Mouse (Mus musculus) ES-Bruce4 (cell line): ENCODE results near the gene Btnl2.

ENCODE experiments used
- CTCF ChIP-seq: IDR thresholded peaks from one replicate; pipeline ENCODE4 v1.8.1; 2011; ENCODE audit warnings: low read depth, low read length
- EP300 ChIP-seq: IDR thresholded peaks from 2 replicates; pipeline ENCODE4 v1.6.1; 2011; ENCODE audit warnings: low read depth, low read length; ENCODE audit not compliant: insufficient read depth
- POLR2A ChIP-seq: IDR thresholded peaks from one replicate; pipeline ENCODE4 v1.8.1; 2011; ENCODE audit warnings: low read length; ENCODE audit not compliant: insufficient read depth

- no peak for TF ChIP-seq CTCF
- TF ChIP-seq POLR2A, result no peak
- TF ChIP-seq EP300, result no peak
Measured at GRCm38 (mm10) chr17:34314286-34314685, 40.3 kb upstream of the Btnl2 start.
